In the genomic region with DNA sequence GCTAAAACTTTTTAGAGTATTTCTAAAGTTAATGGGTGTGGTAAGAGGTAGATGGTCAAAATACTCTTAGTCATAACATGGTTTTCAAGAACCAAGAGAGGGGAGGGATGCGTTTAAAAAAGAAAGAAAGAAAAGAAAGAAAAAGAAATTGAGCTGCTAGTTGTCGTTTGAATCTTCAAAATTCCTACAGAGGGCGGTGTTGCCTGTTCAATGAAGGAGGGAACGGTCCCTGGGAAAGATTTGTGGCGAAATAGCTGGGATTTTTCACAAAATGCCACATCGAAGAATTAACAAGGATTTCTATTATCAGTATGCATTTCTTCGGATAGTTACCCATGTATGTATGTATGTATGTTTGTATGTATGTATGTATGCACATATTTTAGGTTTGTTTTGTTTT, we compare ENCODE assay signal across 10 mouse cellular contexts. TPM values are rescaled to one million over a fixed set of nuclear protein-coding genes. Genes with fewer than 3 reads are reported as not detected.
A peak's percentile ranks its signal among the peaks of the same experiment; 100 is the strongest.
DNase-seq lines count a peak whose midpoint lies in the region; ATAC-seq and TF ChIP-seq lines count a peak whose summit lies in the region.
"Had no signal": no experiment of that assay in that cellular context is flagged by ENCODE, and none has a peak within 500 bp of the region (broad histone marks: within the 10 kb centered on the region; RNA-seq: fewer than 3 reads in every experiment).

No protein-coding gene starts in this region.

- no peaks in the 10 kb centered on the region for H3K36me3 ChIP-seq in heart, postnatal 0 days (replicated peaks; ENCODE audit: control insufficient read depth, insufficient read depth, low read length)
- no peaks in the 10 kb centered on the region for H3K36me3 ChIP-seq in forebrain, postnatal 0 days (ENCODE audit: insufficient read depth)
- no peaks in the 10 kb centered on the region for H3K36me3 ChIP-seq in midbrain, embryonic 14.5 days (ENCODE audit: control insufficient read depth, insufficient read depth, low read length)
- H3K36me3 ChIP-seq in thymus, adult 2 months (ENCODE audit: control insufficient read depth, insufficient read depth, low read length): no peaks in the 10 kb centered on the region
- H3K36me3 ChIP-seq: liver, embryonic 13.5 days had no signal

- POLR2A ChIA-PET in Patski (lab: Charles Lee): no interaction called here

- no peak for DNase-seq in heart, postnatal 0 days (ENCODE audit: low spot score)
- DNase-seq in heart, postnatal 36 days: no peak
- no peak for DNase-seq in Patski (ENCODE audit: low read depth, low spot score)
- peak; percentile 74 for DNase-seq in forebrain, postnatal 0 days
- DNase-seq in midbrain, embryonic 14.5 days: peak; percentile 86
- no peak for DNase-seq in thymus, adult 2 months
- DNase-seq in gastrocnemius, postnatal 25 days: no peak
- DNase-seq: liver, embryonic 13.5 days had no signal

- peak; percentile 37 for TF ChIP-seq CTCF in heart, postnatal 0 days (IDR thresholded peaks at IDR 0.05; ENCODE audit: low read depth)
- peak; percentile 44 for TF ChIP-seq CTCF in Patski (IDR thresholded peaks at IDR 0.05)
- peak; percentile 69 for TF ChIP-seq CTCF in forebrain, postnatal 0 days (IDR thresholded peaks at IDR 0.05; ENCODE audit: low read depth)
- TF ChIP-seq CTCF in thymus, adult 2 months (IDR thresholded peaks at IDR 0.05; ENCODE audit: borderline replicate concordance, control insufficient read depth, extremely low read depth, insufficient read depth, low read length, poor library complexity): no peak

- intact Hi-C loops in heart, postnatal 36 days (cut with DNase I): loop anchor here (5.0 to 10.0 kb wide), 2 partner anchors 769 to 1306 kb away; no protein-coding TSS in a partner anchor

- 2% methylated on average over 7 of the region's 7 CpGs for WGBS in heart, postnatal 0 days
- WGBS in forebrain, postnatal 0 days: 2% methylated on average over 7 of the region's 7 CpGs
- 1% methylated on average over 7 of the region's 7 CpGs for WGBS in midbrain, embryonic 14.5 days
- WGBS in thymus, adult 2 months: 6% methylated on average over 7 of the region's 7 CpGs

- H3K4me2 ChIP-seq in heart, postnatal 0 days (ENCODE audit: low read depth, low read length): no peak overlapping the region; the same call in 1 of the 2 replicates
- H3K4me2 ChIP-seq in forebrain, postnatal 0 days (ENCODE audit: low read depth): no peak overlapping the region
- H3K4me2 ChIP-seq in midbrain, embryonic 14.5 days (ENCODE audit: low read length): peak overlapping the region; percentile 54

- no peak overlapping the region for H3K27ac ChIP-seq in heart, postnatal 0 days (ENCODE audit: low read depth)
- no peak overlapping the region for H3K27ac ChIP-seq in forebrain, postnatal 0 days (ENCODE audit: low read depth, low read length)
- no peak overlapping the region for H3K27ac ChIP-seq in midbrain, embryonic 14.5 days (replicated peaks; ENCODE audit: low read depth, low read length)
- H3K27ac ChIP-seq in thymus, adult 2 months (ENCODE audit: control insufficient read depth, insufficient read depth, low read length): no peak overlapping the region
- H3K27ac ChIP-seq: liver, embryonic 13.5 days had no signal

- no peak overlapping the region for H3K9ac ChIP-seq in heart, postnatal 0 days (replicated peaks; ENCODE audit: low read depth, low read length)
- H3K9ac ChIP-seq in forebrain, postnatal 0 days: no peak overlapping the region
- no peak overlapping the region for H3K9ac ChIP-seq in midbrain, embryonic 14.5 days (replicated peaks; ENCODE audit: low read length)
- H3K9ac ChIP-seq: liver, embryonic 13.5 days had no signal

- CTCF ChIA-PET in Patski (lab: Charles Lee): interaction anchor here (1.5 kb wide), 1 partner anchor 10 kb away, joined by 4 read pairs; no protein-coding TSS in a partner anchor

- TF ChIP-seq EP300 in heart, postnatal 0 days (IDR thresholded peaks at IDR 0.05; ENCODE audit: low read depth): no peak

- H3K9me3 ChIP-seq in heart, postnatal 0 days (replicated peaks; ENCODE audit: control insufficient read depth, low read length): no peaks in the 10 kb centered on the region
- H3K9me3 ChIP-seq in forebrain, postnatal 0 days (ENCODE audit: low read length): no peaks in the 10 kb centered on the region
- H3K9me3 ChIP-seq in midbrain, embryonic 14.5 days (ENCODE audit: control insufficient read depth, low read length): no peaks in the 10 kb centered on the region
- H3K9me3 ChIP-seq: liver, embryonic 13.5 days had no signal

- peak overlapping the region; percentile 21; the same call in 1 of the 2 replicates for H3K4me3 ChIP-seq in heart, postnatal 0 days (ENCODE audit: low read depth, low read length)
- 0 out of 2 replicates have a peak overlapping the region, but pooled peaks have one; percentile 23 for H3K4me3 ChIP-seq in forebrain, postnatal 0 days (ENCODE audit: low read depth, low read length)
- peak overlapping the region; percentile 25; the same call in 1 of the 2 replicates for H3K4me3 ChIP-seq in midbrain, embryonic 14.5 days (replicated peaks; ENCODE audit: low read depth, low read length)
- H3K4me3 ChIP-seq in thymus, adult 2 months (ENCODE audit: control insufficient read depth, insufficient read depth, low read length): no peak overlapping the region
- H3K4me3 ChIP-seq: liver, embryonic 13.5 days had no signal

- in situ Hi-C loops in Patski (cut with MboI; ENCODE audit: low pct_unique_long_range_greater_than_20kb): loop anchor here (5.0 to 25.0 kb wide), 3 partner anchors 569 to 1306 kb away; no protein-coding TSS in a partner anchor

- no peaks in the 10 kb centered on the region for H3K4me1 ChIP-seq in heart, postnatal 0 days (ENCODE audit: control insufficient read depth, insufficient read depth)
- no peaks in the 10 kb centered on the region for H3K4me1 ChIP-seq in forebrain, postnatal 0 days (ENCODE audit: insufficient read depth)
- H3K4me1 ChIP-seq in midbrain, embryonic 14.5 days (ENCODE audit: control insufficient read depth, insufficient read depth, low read length): no peaks in the 10 kb centered on the region
- no peaks in the 10 kb centered on the region for H3K4me1 ChIP-seq in thymus, adult 2 months (replicated peaks; ENCODE audit: control insufficient read depth, insufficient read depth, low read length)
- H3K4me1 ChIP-seq: liver, embryonic 13.5 days had no signal

- no peak for TF ChIP-seq POLR2A in thymus, adult 2 months (IDR thresholded peaks at IDR 0.05; ENCODE audit: control insufficient read depth, extremely low read depth, insufficient read depth, low read length, poor library complexity)

- no peak for ATAC-seq in heart, postnatal 0 days (ENCODE audit: insufficient read depth, low read depth)
- ATAC-seq in Patski: no peak
- ATAC-seq in forebrain, postnatal 0 days: peak; percentile 60
- peak; percentile 29; the same call in 1 of the 2 replicates for ATAC-seq in midbrain, embryonic 14.5 days (ENCODE audit: low FRiP score, low TSS enrichment)
- no peak for ATAC-seq in monocyte, adult 5-6 weeks (replicated peaks; ENCODE audit: insufficient number of reproducible peaks, low FRiP score, low TSS enrichment, poor library complexity, severe bottlenecking)

- peaks cover 44% of the 10 kb centered on the region for H3K27me3 ChIP-seq in heart, postnatal 0 days (ENCODE audit: control insufficient read depth, insufficient read depth, low read length)
- H3K27me3 ChIP-seq in Patski: peaks cover 65% of the 10 kb centered on the region
- H3K27me3 ChIP-seq in forebrain, postnatal 0 days (ENCODE audit: insufficient read depth, low read length): peaks cover 34% of the 10 kb centered on the region
- H3K27me3 ChIP-seq in midbrain, embryonic 14.5 days (ENCODE audit: control insufficient read depth, insufficient read depth, low read length): peaks cover 45% of the 10 kb centered on the region
- peaks cover 4% of the 10 kb centered on the region for H3K27me3 ChIP-seq in thymus, adult 2 months (ENCODE audit: control insufficient read depth, insufficient read depth, low read length)

RNA-seq across cellular contexts. Expression of gene Tfap2b, which starts 2.5 kb away (rescaled TPM):
- total RNA-seq in heart, postnatal 0 days (2014; rRNA removed; ENCODE audit: low replicate concordance): not detected in 2 replicates
- not detected in 2 replicates for polyA plus RNA-seq in heart, postnatal 0 days (2015; fragmentation: Nextera tagmentation; extraction: Ambion mirVana)
- total RNA-seq in heart, postnatal 36 days (2021): not detected
- polyA plus RNA-seq in Patski (2021): not detected
- 1.0 and 1.6 TPM in 2 replicates for total RNA-seq in forebrain, postnatal 0 days (2014; rRNA removed)
- polyA plus RNA-seq in forebrain, postnatal 0 days (2015; fragmentation: Nextera tagmentation; extraction: Ambion mirVana): 1.5 and 1.8 TPM in 2 replicates
- polyA plus RNA-seq in midbrain, embryonic 14.5 days (2014; fragmentation: Nextera tagmentation; extraction: Ambion mirVana): 239 and 249 TPM in 2 replicates
- polyA plus RNA-seq in thymus, adult 2 months (2012; rRNA removed): 5.9 and 7.0 TPM in 2 replicates
- not detected for total RNA-seq in gastrocnemius, postnatal 25 days (2021)
- not detected in 3 replicates for total RNA-seq in monocyte, adult 5-6 weeks (2017)
- polyA plus RNA-seq: small intestine, adult 2 months had no signal

Comparison
In these comparisons a context has a peak if more than half of its experiments do, and no peak if none do; other contexts are left out.
1. ATAC-seq: peak in forebrain, postnatal 0 days (single experiment) and midbrain, embryonic 14.5 days (single experiment); none in heart, postnatal 0 days (single experiment), Patski (single experiment) and monocyte, adult 5-6 weeks (single experiment).
2. DNase-seq: peak in forebrain, postnatal 0 days (single experiment) and midbrain, embryonic 14.5 days (single experiment); none in heart, postnatal 0 days (single experiment), heart, postnatal 36 days (0 of 2), Patski (single experiment), thymus, adult 2 months (single experiment) and gastrocnemius, postnatal 25 days (single experiment).